Mouse (Mus musculus) T-helper 1 cell (primary cell): Measurements from ENCODE around the gene Cldn17.

Experiments used
- in situ Hi-C: fragments of 300-600 bp; cut with MboI, MseI; formaldehyde crosslinking; loops from one replicate; pipeline ENCODE4 v1.15.1; 2025; ENCODE audit warnings: high pct_unique_total_duplicates

Gene Cldn17

GRCm38 (mm10) chr16:88506878-88507277 is at the start of gene Cldn17:
TSS of gene Cldn17 (minus strand) at chr16:88506978.
- in situ Hi-C loops, result no loop called here

- in situ Hi-C loops, result no loop called here
Measured at GRCm38 (mm10) chr16:88542488-88542887, 35.7 kb upstream of the Cldn17 start.

GRCm38 (mm10) chr16:88539841-88540487 is 33.2 kb upstream of the Cldn17 start:
- in situ Hi-C loops, result no loop called here

- in situ Hi-C loops, result no loop called here
Measured at GRCm38 (mm10) chr16:88511348-88511747, 4.6 kb upstream of the Cldn17 start.

DNA sequence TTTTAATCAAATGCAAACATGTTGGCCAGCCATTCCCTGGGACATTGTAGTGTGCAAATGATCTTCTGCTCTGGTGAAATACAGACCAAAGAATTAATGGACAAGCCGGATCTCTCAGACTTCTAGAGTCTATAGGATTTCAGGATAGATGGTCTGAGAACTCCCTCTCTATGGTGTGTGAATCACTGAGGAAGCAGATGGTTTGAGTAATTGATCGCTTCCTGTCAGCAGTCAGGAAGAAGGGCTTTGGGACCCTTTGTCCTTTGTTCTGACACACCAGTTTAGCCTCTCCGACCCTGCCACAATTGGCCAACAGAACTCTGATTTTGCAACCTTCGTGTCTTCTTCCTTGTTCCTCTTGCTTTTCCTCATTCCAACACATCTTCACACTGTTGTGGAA is 1.4 kb upstream of the Cldn17 start:
- in situ Hi-C loops, result no loop called here

DNA sequence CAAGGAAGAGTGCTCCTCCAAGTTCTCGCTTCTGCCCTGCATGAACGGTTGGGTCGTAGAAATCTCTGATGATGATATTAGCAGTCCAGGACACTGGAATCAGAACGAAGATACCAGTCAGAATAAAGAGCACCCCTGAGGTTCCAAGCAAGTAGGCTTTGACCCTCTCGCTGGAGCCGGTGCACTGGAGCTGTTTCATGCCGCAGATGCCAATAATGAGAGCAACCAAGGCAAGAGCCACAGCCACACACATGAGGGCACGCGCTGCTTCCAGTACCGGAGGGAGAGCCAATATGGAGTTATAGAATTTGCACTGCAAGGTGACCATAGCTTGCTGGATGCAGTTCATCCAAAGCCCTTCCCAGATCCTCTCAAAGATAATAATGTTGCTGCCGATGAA is 440 bp downstream of the Cldn17 start:
- in situ Hi-C loops, result no loop called here

- in situ Hi-C loops, result no loop called here
Measured at GRCm38 (mm10) chr16:88488096-88488495, 18.7 kb downstream of the Cldn17 start.

DNA sequence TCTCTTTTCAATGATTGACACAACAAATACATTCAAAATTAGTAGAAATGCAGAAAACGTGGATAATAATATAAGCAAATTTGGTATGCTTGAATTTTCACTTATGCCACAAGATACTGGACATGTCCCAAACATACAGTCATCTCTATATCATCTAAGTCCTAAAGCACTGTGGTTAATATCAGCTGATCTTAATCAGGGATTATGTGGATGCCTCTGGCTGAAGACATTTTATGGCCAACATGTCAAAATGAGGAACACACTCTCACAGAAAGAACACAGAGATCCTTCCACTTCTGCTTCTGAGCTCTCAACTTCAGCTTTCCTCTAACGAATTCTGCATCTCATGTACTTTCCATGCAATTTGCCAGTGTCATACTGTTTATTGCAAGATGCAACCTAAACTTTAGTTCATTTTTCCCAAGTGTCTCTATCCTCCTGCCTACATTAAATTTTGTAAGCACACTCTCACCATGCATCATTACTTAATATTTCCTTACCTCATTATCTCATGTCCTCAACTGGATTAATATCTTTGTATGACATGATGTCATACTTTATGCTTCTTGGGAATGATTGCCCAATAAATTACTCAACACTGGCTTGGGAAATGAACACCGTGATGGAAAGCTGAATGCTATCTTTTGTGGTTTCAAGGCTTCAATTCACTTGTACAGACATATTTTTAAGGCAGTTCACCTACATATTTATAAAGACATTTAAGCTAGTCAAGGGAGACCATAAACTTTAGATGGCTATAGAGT is 26.6 kb downstream of the Cldn17 start:
- in situ Hi-C loops, result no loop called here

DNA sequence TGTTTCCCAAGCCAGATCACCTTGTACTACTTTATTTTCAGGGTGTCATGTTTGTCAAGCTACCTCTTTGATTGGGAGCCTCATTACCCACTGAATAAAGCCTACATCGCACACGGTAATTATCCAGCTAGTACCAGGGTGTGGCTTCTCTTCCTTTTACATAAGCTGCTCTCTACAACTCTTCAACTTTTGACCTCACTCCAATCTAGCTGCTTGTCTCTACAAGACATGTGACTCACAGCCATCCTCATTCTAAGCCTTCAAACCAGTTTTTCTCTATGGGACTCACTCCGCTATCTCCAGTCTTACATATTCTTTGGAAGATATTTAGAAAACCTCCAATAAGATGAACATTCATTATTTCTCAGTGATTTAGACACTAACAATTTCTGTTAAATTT is 43.5 kb downstream of the Cldn17 start:
- in situ Hi-C loops, result no loop called here
